Mouse (Mus musculus): ENCODE data around the gene Selenov.

DNA sequence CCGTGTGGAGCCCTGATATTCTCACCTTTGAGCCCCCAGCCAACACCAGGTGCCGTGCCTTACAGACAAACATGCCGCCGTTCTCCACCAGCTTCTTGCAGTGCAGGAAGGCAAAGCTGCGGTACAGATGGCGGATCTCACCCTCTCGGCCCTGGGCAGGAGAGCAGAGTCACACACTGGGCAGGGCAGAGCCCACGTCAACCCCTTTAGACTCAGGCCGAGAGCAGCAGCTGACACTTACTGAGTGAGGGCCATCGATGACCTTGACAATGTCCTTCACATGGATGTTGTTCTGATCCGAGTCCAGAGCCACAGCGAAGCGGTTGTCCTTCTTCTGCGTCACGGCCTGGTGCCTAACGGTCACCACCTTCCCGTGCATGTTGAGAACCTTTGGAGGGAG is 27.7 kb upstream of the Selenov start:
- TF ChIP-seq CTCF (conservative IDR thresholded peaks at IDR 0.05; ENCODE audit: insufficient read depth, insufficient read length, low read depth, low read length) (no peak), POLR2A (IDR thresholded peaks at IDR 0.05; ENCODE audit: low read depth, low read length) (no peak)
